Mouse (Mus musculus): ENCODE measurements around the gene Lrrfip1. TPM values are rescaled to one million over a fixed set of nuclear protein-coding genes. Genes with fewer than 3 reads are reported as not detected.

Gene Lrrfip1
- polyA plus RNA-seq, 1 experiment from 2014 or later = 26.0 TPM

DNA sequence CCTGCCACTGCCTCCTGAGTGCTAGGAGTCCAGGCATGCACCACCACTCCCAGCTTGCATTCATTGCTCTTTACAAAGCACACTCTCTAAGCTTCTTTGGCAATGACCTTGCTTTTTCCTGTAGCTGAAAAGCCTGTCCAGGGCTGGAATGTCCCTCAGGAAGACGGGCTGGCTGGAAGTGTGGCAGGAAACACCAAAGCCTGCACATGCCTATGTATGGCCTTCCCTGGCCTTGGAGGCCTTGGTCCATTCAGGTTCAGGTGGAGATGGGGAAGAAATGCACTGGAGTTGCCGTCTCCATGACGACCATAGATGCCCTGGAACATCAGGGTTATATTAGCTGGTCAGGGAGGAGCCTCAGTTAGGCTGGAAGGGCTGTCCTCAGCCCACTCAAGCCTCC is 15.3 kb downstream of the Lrrfip1 start:
- H3K4me3 ChIP-seq = no peak overlapping the region
- no peaks in the 10 kb centered on the region for H3K36me3 ChIP-seq
- no peaks in the 10 kb centered on the region for H3K27me3 ChIP-seq
- no peak overlapping the region for H3K4me2 ChIP-seq (replicated peaks)
- no peaks in the 10 kb centered on the region for H3K9me3 ChIP-seq (replicated peaks)
- peaks cover 23% of the 10 kb centered on the region for H3K4me1 ChIP-seq
- no peak overlapping the region for H3K9ac ChIP-seq
- H3K27ac ChIP-seq = no peak overlapping the region
- 77% methylated on average over 3 of the region's 3 CpGs for WGBS
- ATAC-seq (ENCODE audit: low FRiP score) = no peak

DNA sequence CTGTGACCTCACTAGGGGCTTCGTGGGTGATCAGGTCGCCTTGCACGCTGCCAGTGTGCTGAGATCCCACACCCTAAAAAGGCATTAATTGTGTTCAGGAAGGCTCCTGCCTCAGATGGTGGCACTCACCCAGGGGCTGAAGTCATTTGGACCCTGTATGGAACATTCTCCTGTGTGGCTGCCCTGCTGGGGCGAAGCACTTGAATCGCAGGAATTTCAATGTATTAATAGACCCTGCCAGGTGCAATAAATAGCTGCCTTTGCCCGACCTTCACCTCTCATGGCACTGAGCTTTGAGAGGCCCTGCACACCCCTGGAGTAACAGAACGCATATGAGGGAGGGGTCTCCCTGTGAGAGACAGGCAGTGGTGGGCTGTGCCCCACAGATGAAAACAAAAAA is 17.0 kb downstream of the Lrrfip1 start:
- Histone ChIP-seq H3K4me2 (replicated peaks) (no peak overlapping the region), H3K9me3 (replicated peaks) (no peaks in the 10 kb centered on the region), H3K4me1 (peaks cover 23% of the 10 kb centered on the region), H3K9ac (no peak overlapping the region), H3K36me3 (no peaks in the 10 kb centered on the region), H3K4me3 (no peak overlapping the region), H3K27me3 (no peaks in the 10 kb centered on the region), H3K27ac (no peak overlapping the region)
- WGBS = 67% methylated on average over 7 of the region's 7 CpGs
- ATAC-seq (ENCODE audit: low FRiP score) = no peak

DNA sequence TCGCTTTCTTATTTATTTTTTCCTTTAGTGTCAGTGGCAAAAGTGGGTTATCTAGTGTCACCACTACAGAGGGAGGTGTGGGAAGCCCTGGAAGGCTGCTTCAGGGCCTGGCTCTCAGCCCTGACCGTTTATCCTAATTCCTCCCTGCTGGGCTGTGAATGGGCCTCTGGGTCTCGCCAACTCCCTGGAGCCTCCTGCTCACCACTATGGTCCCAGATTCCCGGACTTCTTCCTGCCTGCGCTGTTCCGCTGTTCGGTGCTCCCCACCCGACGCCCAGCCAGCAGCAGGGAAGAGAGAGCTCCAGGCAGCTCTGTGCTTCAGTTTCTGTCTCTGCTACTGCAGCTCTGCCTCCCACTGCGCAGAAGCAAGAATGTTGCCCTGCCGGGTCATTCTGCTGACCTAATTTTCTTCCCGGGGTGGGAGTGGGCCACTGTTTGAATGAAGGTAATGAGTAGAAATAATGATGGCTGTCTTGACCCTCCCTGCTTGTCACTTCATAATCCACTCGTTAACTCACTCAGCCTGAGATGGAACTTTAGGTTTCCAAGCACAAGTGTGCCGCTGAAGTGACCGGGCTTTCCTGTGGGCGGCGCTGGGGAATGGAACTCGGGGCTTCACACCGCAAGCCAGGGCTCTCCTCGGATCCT is 18.7 kb downstream of the Lrrfip1 start:
- Histone ChIP-seq H3K36me3 (no peaks in the 10 kb centered on the region), H3K27me3 (no peaks in the 10 kb centered on the region), H3K27ac (no peak overlapping the region), H3K4me2 (replicated peaks) (peak overlapping the region; percentile 30), H3K9ac (peak overlapping the region; percentile 58), H3K9me3 (replicated peaks) (no peaks in the 10 kb centered on the region), H3K4me1 (peaks cover 18% of the 10 kb centered on the region), H3K4me3 (no peak overlapping the region)
- WGBS = 16% methylated on average over 20 of the region's 20 CpGs
- no peak for ATAC-seq (ENCODE audit: low FRiP score)

DNA sequence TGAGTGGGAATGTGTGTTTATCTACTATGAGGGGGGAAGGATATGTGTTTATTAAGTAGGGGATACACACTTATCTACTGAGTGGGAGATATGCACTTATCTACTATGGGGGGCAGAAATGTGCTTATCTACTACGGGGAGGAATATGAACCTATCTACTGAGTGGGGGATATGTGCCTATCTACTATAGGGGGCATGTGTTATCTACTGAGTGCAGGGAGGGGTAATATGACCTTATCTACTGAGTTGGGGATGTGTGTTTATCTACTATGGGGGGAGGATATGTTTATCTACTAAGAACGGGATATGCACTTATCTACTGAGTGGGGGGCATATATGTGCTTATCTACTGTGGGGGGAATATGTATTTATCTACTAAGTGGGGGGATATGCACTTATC is 20.8 kb downstream of the Lrrfip1 start:
- H3K27me3 ChIP-seq = no peaks in the 10 kb centered on the region
- H3K9me3 ChIP-seq (replicated peaks) = no peaks in the 10 kb centered on the region
- ATAC-seq (ENCODE audit: low FRiP score) = no peak
- H3K4me2 ChIP-seq (replicated peaks) = no peak overlapping the region
- H3K4me1 ChIP-seq = peaks cover 16% of the 10 kb centered on the region
- 94% methylated on average over 2 of the region's 2 CpGs for WGBS
- H3K9ac ChIP-seq = no peak overlapping the region
- no peak overlapping the region for H3K27ac ChIP-seq
- H3K36me3 ChIP-seq = no peaks in the 10 kb centered on the region
- H3K4me3 ChIP-seq = no peak overlapping the region

DNA sequence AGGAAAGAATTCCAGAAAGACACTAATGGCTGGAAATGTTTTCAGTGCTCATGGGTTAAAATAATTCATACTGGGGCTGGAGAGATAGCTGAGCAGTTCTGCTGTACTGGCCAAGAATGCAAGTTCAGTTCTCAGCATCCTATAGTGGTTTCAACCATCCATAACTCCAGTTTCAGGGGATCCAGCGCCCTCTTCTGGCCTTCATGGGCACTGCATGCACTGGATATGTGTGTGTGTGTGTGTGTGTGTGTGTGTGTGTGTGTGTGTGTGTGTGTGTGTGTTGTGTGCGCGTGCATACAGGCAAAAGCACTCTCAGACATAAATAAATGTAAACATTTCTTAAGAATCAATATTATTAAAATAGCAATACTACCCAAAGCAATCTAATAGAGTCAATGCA is 22.8 kb downstream of the Lrrfip1 start:
- H3K9ac ChIP-seq = no peak overlapping the region
- H3K4me1 ChIP-seq = peaks cover 12% of the 10 kb centered on the region
- no peaks in the 10 kb centered on the region for H3K27me3 ChIP-seq
- ATAC-seq (ENCODE audit: low FRiP score) = no peak
- 21% methylated on average over 1 of the region's 3 CpGs for WGBS
- H3K4me3 ChIP-seq = no peak overlapping the region
- no peak overlapping the region for H3K4me2 ChIP-seq (replicated peaks)
- 0 out of 2 replicates have a peak, but pooled peaks cover 3% of the 10 kb centered on the region for H3K36me3 ChIP-seq
- no peaks in the 10 kb centered on the region; the same call in 1 of the 2 replicates for H3K9me3 ChIP-seq (replicated peaks)
- H3K27ac ChIP-seq = no peak overlapping the region

DNA sequence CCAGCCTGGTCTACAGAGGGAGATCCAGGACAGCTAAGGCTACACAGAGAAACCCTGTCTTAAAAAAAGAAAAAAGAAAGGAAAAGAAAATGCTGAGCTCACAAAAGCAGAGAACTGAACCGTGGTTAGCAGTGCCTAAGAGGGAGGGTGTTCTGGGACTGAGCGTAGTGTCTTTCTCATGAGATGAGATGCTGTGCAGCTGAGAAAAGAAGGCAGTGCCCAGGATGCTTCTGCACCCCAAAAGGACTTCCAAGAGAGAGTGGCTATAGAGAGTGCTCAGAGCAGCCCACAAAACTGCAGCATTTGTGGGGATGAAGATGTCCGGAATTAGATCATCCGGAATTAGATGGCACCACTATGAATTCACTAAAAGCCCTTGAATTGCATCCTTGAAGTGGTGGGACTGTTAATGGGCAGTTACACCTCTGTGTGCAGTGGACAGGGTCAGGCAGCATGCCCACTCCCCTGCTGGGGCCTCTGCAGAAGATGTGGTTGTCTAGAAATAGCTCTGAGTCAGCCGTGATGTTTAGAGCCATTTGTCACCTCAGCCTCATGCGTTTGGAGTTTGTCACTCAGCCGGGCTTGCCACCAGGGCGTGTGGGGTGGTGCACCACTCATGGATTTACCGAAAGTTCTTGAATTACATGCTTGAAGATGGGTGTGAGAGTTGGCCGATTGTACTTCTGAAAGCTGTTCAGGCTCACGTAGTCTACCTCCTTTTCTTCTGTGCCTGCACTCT is 23.8 kb downstream of the Lrrfip1 start:
- Histone ChIP-seq H3K4me3 (no peak overlapping the region), H3K27ac (no peak overlapping the region), H3K9me3 (replicated peaks) (no peaks in the 10 kb centered on the region; the same call in none of the 2 replicates), H3K27me3 (no peaks in the 10 kb centered on the region), H3K9ac (no peak overlapping the region), H3K4me1 (peaks cover 4% of the 10 kb centered on the region), H3K36me3 (0 out of 2 replicates have a peak, but pooled peaks cover 3% of the 10 kb centered on the region), H3K4me2 (replicated peaks) (no peak overlapping the region)
- ATAC-seq (ENCODE audit: low FRiP score) = no peak
- WGBS = 79% methylated on average over 11 of the region's 11 CpGs

DNA sequence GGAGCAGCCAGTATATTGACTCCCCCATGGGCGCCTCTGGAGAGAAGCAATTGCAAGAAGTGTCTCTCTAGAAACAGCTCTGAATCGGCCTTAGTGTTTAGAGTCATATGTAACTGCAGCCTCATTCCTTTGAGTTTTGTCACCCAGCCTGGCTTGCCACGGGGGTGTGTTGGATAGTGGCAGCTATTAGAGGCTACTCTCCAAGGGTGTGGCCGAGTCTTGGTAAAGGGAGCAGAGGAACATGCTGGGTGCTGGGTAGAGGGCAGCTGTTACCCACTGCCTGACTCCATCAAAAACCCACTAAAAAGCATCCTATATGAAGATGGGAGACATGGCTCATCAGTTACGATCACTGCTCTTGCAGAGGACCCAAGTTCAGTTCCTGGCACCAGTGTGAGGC is 24.7 kb downstream of the Lrrfip1 start:
- ATAC-seq (ENCODE audit: low FRiP score) = no peak
- no peaks in the 10 kb centered on the region for H3K27me3 ChIP-seq
- no peak overlapping the region for H3K4me3 ChIP-seq
- WGBS = 87% methylated on average over 5 of the region's 5 CpGs
- H3K4me1 ChIP-seq = no peaks in the 10 kb centered on the region
- H3K27ac ChIP-seq = no peak overlapping the region
- H3K9ac ChIP-seq = no peak overlapping the region
- 0 out of 2 replicates have a peak, but pooled peaks cover 3% of the 10 kb centered on the region for H3K36me3 ChIP-seq
- H3K4me2 ChIP-seq (replicated peaks) = no peak overlapping the region
- H3K9me3 ChIP-seq (replicated peaks) = no peaks in the 10 kb centered on the region; the same call in none of the 2 replicates

DNA sequence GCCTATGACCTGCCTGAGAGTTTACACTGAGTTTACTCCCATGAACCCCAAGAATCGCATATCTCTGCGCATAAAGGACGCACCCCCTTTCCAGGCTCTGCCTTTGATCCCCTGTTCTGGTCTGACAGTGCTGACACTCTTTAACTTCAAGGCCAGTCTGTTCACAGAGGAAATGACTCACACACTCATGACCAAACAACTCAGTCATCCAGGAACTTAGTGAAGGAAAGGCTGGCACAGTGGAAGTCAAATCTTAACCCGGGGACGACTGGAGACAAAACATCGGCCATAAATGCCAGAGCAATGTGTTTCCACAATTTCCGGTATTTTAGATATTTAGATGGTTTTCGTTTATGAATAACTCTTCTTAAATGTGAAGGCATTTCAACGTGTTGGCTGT is 25.4 kb downstream of the Lrrfip1 start:
- Histone ChIP-seq H3K9ac (no peak overlapping the region), H3K27me3 (no peaks in the 10 kb centered on the region), H3K4me1 (no peaks in the 10 kb centered on the region), H3K4me3 (no peak overlapping the region), H3K36me3 (0 out of 2 replicates have a peak, but pooled peaks cover 3% of the 10 kb centered on the region), H3K9me3 (replicated peaks) (no peaks in the 10 kb centered on the region; the same call in none of the 2 replicates), H3K4me2 (replicated peaks) (no peak overlapping the region), H3K27ac (no peak overlapping the region)
- no peak for ATAC-seq (ENCODE audit: low FRiP score)
- 88% methylated on average over 9 of the region's 9 CpGs for WGBS

DNA sequence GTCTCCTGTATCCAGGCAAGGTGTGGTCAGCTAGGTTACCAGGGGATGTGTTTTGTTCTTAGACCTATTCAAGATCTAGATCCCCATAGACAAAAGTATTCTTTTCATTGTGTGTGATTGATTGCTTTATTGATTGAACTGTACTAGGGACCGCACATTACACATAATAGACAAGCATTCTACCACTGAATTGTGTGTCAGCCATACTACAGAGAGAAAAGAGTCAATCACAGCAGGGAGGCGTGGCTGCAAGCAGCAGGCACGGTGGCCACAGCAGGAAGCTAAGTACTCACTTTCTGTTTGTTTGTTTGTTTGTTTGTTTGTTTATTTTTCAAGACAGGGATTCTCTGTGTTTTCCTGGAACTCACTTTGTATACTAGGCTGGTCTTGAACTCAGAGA is 25.9 kb downstream of the Lrrfip1 start:
- Histone ChIP-seq H3K4me2 (replicated peaks) (no peak overlapping the region), H3K4me1 (no peaks in the 10 kb centered on the region), H3K9me3 (replicated peaks) (no peaks in the 10 kb centered on the region; the same call in none of the 2 replicates), H3K27me3 (no peaks in the 10 kb centered on the region), H3K27ac (no peak overlapping the region), H3K36me3 (0 out of 2 replicates have a peak, but pooled peaks cover 3% of the 10 kb centered on the region), H3K9ac (no peak overlapping the region), H3K4me3 (no peak overlapping the region)
- ATAC-seq (ENCODE audit: low FRiP score) = no peak
- WGBS = 63% methylated on average over 3 of the region's 3 CpGs

DNA sequence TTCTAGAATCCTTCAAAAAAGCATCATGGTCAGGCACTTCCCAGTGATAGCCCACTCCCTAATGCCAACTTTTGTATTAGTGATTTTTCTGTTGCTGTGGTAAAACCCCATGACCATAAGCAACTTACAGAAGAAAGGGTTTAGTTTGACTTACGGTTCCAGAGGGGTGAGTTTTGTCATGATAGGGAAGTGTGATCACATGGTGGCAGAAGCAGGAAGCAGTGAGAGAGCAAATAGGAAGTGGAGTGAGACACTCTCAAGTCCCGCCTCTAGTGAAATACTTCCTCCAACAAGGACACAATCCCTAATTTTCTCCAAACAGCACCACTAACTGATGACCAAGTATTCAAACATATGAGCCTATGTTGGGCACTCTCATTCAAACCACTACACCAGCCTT is 28.4 kb downstream of the Lrrfip1 start:
- 96% methylated on average over 2 of the region's 2 CpGs for WGBS
- H3K27me3 ChIP-seq = no peaks in the 10 kb centered on the region
- H3K9ac ChIP-seq = no peak overlapping the region
- no peak overlapping the region for H3K4me3 ChIP-seq
- 0 out of 2 replicates have a peak, but pooled peaks cover 3% of the 10 kb centered on the region for H3K36me3 ChIP-seq
- H3K27ac ChIP-seq = no peak overlapping the region
- H3K4me1 ChIP-seq = peaks cover 4% of the 10 kb centered on the region; the same call in 1 of the 2 replicates
- H3K9me3 ChIP-seq (replicated peaks) = no peaks in the 10 kb centered on the region; the same call in none of the 2 replicates
- no peak overlapping the region for H3K4me2 ChIP-seq (replicated peaks)
- ATAC-seq (ENCODE audit: low FRiP score) = no peak

DNA sequence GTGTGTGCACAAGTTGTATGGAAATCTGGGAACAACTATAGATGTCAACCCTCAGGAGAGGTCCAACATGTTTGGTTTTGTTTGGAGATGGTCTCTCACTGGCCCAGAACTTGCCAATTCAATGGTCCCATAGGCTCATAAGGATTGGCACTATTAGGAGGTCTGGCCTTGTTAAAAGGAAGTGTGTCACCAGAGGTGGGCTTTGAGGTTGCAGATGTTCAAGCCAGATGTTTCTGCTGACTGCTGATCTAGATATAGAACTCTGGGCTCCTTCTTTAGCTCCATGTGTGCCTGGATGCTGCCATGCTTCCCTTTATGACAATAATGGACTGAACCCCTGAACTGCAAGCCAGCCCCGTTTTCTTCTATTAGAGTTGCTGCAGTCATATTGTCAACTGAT is 31.8 kb downstream of the Lrrfip1 start:
- no peak for ATAC-seq (ENCODE audit: low FRiP score)
- Histone ChIP-seq H3K9ac (no peak overlapping the region), H3K4me3 (no peak overlapping the region), H3K27me3 (no peaks in the 10 kb centered on the region), H3K27ac (no peak overlapping the region), H3K4me1 (peaks cover 4% of the 10 kb centered on the region; the same call in 1 of the 2 replicates), H3K9me3 (replicated peaks) (no peaks in the 10 kb centered on the region; the same call in 1 of the 2 replicates), H3K4me2 (replicated peaks) (no peak overlapping the region), H3K36me3 (no peaks in the 10 kb centered on the region)
- WGBS = 94% methylated on average over 1 of the region's 1 CpGs

DNA sequence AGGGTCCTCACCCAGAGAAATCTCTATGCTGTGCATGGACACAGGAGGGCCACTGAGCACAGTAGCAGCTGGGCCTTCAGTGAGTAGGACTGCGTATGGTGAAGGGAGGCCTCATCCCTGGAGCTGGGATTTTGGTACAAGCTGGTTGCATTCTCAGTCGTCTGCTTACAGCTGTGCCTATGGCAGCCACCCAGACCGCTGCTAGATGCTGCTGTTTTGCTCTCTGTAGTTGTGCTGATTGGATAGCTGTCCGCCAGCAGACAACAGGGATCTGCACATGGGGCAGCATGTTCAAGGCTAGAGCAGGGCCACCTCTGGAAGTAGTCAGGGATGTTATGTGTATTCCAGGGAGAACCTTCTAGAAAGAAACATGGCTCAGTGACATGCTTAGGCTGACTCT is 33.0 kb downstream of the Lrrfip1 start:
- no peaks in the 10 kb centered on the region; the same call in 1 of the 2 replicates for H3K9me3 ChIP-seq (replicated peaks)
- ATAC-seq (ENCODE audit: low FRiP score) = no peak
- no peaks in the 10 kb centered on the region for H3K27me3 ChIP-seq
- no peak overlapping the region for H3K4me3 ChIP-seq
- peaks cover 4% of the 10 kb centered on the region; the same call in 1 of the 2 replicates for H3K4me1 ChIP-seq
- no peaks in the 10 kb centered on the region for H3K36me3 ChIP-seq
- H3K9ac ChIP-seq = no peak overlapping the region
- H3K4me2 ChIP-seq (replicated peaks) = no peak overlapping the region
- no peak overlapping the region for H3K27ac ChIP-seq
- WGBS = 83% methylated on average over 4 of the region's 4 CpGs
